Mouse (Mus musculus) embryonic facial prominence, embryonic 12.5 days (tissue): ENCODE measurements around the gene Tpx2. TPM values are rescaled to one million over a fixed set of nuclear protein-coding genes. Genes with fewer than 3 reads are reported as not detected.

Experiments
- ATAC-seq: fragments of 200-750 bp; cut with Nextera tagmentation; 2 replicates; pipeline ENCODE4 v1.8.0; 2017; ENCODE audit not compliant: insufficient number of reproducible peaks, insufficient read depth, low FRiP score, low TSS enrichment
- H3K27ac ChIP-seq: fragments of 300-500 bp; sonication (generic); 2 replicates; pipeline ENCODE4 v1.5.1; 2016; ENCODE audit warnings: mild to moderate bottlenecking
- H3K27me3 ChIP-seq: fragments of 300-500 bp; sonication (generic); 2 replicates; pipeline ENCODE4 v1.6.1; 2016; ENCODE audit warnings: mild to moderate bottlenecking, moderate library complexity
- H3K36me3 ChIP-seq: fragments of 300-500 bp; sonication (generic); 2 replicates; pipeline ENCODE4 v1.6.1; 2016; ENCODE audit warnings: mild to moderate bottlenecking
- H3K4me1 ChIP-seq: fragments of 300-500 bp; sonication (generic); 2 replicates; pipeline ENCODE4 v1.6.1; 2016
- H3K4me2 ChIP-seq: fragments of 300-500 bp; sonication (generic); replicated peaks from 2 replicates; pipeline ENCODE4 v1.6.1; 2016; ENCODE audit warnings: mild to moderate bottlenecking, moderate library complexity
- H3K4me3 ChIP-seq: fragments of 300-500 bp; sonication (generic); 2 replicates; pipeline ENCODE4 v1.5.1; 2016; ENCODE audit warnings: mild to moderate bottlenecking
- H3K9ac ChIP-seq: fragments of 300-500 bp; sonication (generic); 2 replicates; pipeline ENCODE4 v1.6.1; 2016; ENCODE audit warnings: mild to moderate bottlenecking, moderate library complexity
- H3K9me3 ChIP-seq: fragments of 300-500 bp; sonication (generic); 2 replicates; pipeline ENCODE4 v1.6.1; 2016; ENCODE audit warnings: mild to moderate bottlenecking, moderate library complexity
- WGBS: fragments of 180-500 bp; shearing (Covaris S2); methylation state at CpG from one replicate; pipeline ENCODE4 v1.1.7; 2016; 5-methylcytosine and 5-hydroxymethylcytosine counted together
- polyA plus RNA-seq: library from polyadenylated mRNA; unstranded; fragments of >200 nt; fragmentation: Nextera tagmentation; extraction: Ambion mirVana; gene quantifications from 2 replicates; pipeline ENCODE4 v1.2.1, GENCODE M21; 2016

Gene Tpx2
- polyA plus RNA-seq, 1 experiment from 2014 or later, result 106 TPM

- no peak overlapping the region for H3K27ac ChIP-seq
- no peaks in the 10 kb centered on the region for H3K9me3 ChIP-seq
- ATAC-seq, result no peak
- WGBS, result 92% methylated on average over 13 of the region's 13 CpGs
- H3K4me2 ChIP-seq, result no peak overlapping the region
- no peak overlapping the region for H3K9ac ChIP-seq
- H3K4me3 ChIP-seq, result no peak overlapping the region
- no peaks in the 10 kb centered on the region for H3K27me3 ChIP-seq
- peaks cover 79% of the 10 kb centered on the region for H3K36me3 ChIP-seq
- no peaks in the 10 kb centered on the region for H3K4me1 ChIP-seq
These were observed 33.1 kb downstream of the Tpx2 start for GRCm38 (mm10) chr2:152880898-152881297.

DNA sequence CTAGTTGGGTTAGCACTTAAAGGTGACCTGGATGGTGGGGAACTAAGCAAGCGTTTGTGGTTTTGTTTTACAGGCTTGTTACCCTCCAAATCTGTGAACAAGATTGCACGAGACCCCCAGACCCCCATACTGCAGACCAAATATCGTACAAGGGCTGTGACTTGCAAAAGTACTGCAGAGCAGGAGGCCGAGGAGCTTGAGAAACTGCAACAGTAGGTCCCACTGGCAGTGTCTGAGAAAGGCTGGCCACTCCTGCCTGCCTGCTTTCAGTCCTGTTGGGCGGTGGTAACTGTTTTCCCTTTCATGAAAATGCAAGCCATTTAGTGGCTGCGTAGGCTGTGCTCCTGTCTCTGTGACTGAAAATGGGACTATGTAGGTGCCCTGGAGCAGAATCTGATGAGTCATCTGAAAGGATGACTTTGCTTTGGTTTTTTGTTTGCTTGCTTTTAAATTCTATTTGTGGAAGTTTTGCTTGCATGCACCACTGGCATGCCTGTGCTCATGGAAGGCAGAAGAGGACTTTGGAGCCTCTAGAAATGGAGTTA, 36.4 kb downstream of the Tpx2 start:
- H3K27me3 ChIP-seq, result no peaks in the 10 kb centered on the region
- no peaks in the 10 kb centered on the region for H3K9me3 ChIP-seq
- no peak overlapping the region for H3K9ac ChIP-seq
- no peak overlapping the region for H3K27ac ChIP-seq
- WGBS, result 93% methylated on average over 6 of the region's 6 CpGs
- no peak for ATAC-seq
- H3K4me2 ChIP-seq, result no peak overlapping the region
- H3K4me3 ChIP-seq, result no peak overlapping the region
- H3K36me3 ChIP-seq, result peaks cover 89% of the 10 kb centered on the region
- H3K4me1 ChIP-seq, result no peaks in the 10 kb centered on the region

DNA sequence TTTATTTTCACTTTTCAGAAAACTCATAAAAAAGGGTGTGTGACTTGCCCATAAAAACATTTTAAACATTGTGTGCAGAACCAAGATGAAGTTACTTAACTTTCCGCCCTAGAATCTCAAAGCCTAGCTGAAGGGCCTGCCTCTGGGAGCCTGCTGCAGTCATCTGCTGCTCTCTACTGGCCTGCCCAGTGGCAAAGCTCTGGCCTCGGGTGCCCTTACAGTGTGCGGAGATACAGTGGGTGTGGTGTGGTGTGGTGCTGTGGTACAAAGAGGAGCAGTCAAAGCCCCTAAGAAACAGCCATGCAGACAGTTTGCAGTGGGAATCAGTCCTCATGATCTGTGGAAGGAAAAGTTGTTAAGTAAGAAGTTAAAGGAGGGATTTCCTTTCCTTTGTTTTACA, 39.5 kb downstream of the Tpx2 start:
- H3K4me2 ChIP-seq, result no peak overlapping the region
- H3K27me3 ChIP-seq, result no peaks in the 10 kb centered on the region
- H3K4me3 ChIP-seq, result no peak overlapping the region
- no peaks in the 10 kb centered on the region for H3K4me1 ChIP-seq
- no peak overlapping the region for H3K27ac ChIP-seq
- no peaks in the 10 kb centered on the region for H3K9me3 ChIP-seq
- ATAC-seq, result no peak
- WGBS, result 86% methylated on average over 3 of the region's 3 CpGs
- H3K9ac ChIP-seq, result no peak overlapping the region
- peaks cover 85% of the 10 kb centered on the region for H3K36me3 ChIP-seq

- no peak overlapping the region for H3K9ac ChIP-seq
- no peaks in the 10 kb centered on the region for H3K4me1 ChIP-seq
- peaks cover 89% of the 10 kb centered on the region for H3K36me3 ChIP-seq
- no peak overlapping the region for H3K4me3 ChIP-seq
- no peak overlapping the region for H3K27ac ChIP-seq
- H3K9me3 ChIP-seq, result no peaks in the 10 kb centered on the region
- WGBS, result 96% methylated on average over 5 of the region's 5 CpGs
- H3K27me3 ChIP-seq, result no peaks in the 10 kb centered on the region
- no peak for ATAC-seq
- no peak overlapping the region for H3K4me2 ChIP-seq
These were observed 41.0 kb downstream of the Tpx2 start for GRCm38 (mm10) chr2:152888774-152889173.

DNA sequence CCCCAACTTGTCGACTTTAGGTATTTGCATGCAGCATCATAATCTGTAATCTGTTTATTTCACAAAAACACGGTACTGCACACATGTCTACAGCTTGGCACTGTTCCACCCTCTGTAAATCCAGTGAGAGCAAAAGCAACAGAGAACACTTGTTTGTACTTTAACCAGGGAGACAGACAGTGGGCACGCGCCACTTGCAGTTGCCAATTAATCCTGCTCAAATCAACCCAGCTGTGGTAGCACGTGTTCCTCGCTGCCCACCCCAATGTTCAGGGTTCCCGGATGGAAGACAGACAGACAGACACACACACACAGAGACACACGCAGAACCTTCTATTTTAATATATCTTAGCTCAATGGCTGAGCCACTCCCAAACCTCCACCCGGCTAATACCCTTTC, 48.1 kb downstream of the Tpx2 start:
- ATAC-seq, result no peak

GRCm38 (mm10) chr2:152896926-152897325, 49.2 kb downstream of the Tpx2 start:
- Histone ChIP-seq H3K4me1 (no peaks in the 10 kb centered on the region), H3K4me3 (no peak overlapping the region), H3K4me2 (no peak overlapping the region), H3K36me3 (peaks cover 47% of the 10 kb centered on the region), H3K9me3 (no peaks in the 10 kb centered on the region), H3K27ac (no peak overlapping the region), H3K27me3 (no peaks in the 10 kb centered on the region), H3K9ac (no peak overlapping the region)
- ATAC-seq, result no peak
- 83% methylated on average over 3 of the region's 3 CpGs for WGBS

More for the DNA sequence above, 48.1 kb downstream of the Tpx2 start:
- no peak overlapping the region for H3K4me3 ChIP-seq
- no peak overlapping the region for H3K4me2 ChIP-seq
- H3K4me1 ChIP-seq, result no peaks in the 10 kb centered on the region
- 91% methylated on average over 9 of the region's 9 CpGs for whole genome bisulfite sequencing
- H3K27ac ChIP-seq, result no peak overlapping the region
- H3K36me3 ChIP-seq, result peaks cover 57% of the 10 kb centered on the region
- no peaks in the 10 kb centered on the region for H3K9me3 ChIP-seq
- H3K9ac ChIP-seq, result no peak overlapping the region
- no peaks in the 10 kb centered on the region for H3K27me3 ChIP-seq

DNA sequence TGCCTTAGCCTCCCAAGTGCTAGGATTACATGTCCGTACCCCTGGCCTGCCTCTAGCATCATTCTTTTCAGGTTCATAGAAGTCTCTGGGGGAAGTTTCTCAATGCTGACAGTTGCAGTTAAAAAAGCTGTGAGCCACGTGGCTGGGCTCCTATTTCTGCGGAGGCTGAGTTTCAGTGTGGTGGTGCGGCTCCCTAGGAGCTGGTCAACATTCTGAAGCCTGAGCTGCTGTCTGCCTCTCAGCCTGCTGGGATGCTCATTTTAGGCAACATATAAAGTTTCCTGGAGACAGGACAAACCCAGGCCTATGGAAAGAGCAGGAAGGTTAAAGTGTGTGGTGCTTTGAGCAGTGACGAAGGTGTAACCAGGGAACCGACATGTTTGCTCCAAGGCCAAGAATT, 51.2 kb downstream of the Tpx2 start:
- Histone ChIP-seq H3K27ac (no peak overlapping the region), H3K4me3 (no peak overlapping the region), H3K4me2 (no peak overlapping the region), H3K9me3 (no peaks in the 10 kb centered on the region), H3K36me3 (peaks cover 26% of the 10 kb centered on the region), H3K4me1 (peaks cover 6% of the 10 kb centered on the region; the same call in 1 of the 2 replicates), H3K27me3 (no peaks in the 10 kb centered on the region), H3K9ac (no peak overlapping the region)
- no peak for ATAC-seq
- WGBS, result 60% methylated on average over 6 of the region's 6 CpGs

DNA sequence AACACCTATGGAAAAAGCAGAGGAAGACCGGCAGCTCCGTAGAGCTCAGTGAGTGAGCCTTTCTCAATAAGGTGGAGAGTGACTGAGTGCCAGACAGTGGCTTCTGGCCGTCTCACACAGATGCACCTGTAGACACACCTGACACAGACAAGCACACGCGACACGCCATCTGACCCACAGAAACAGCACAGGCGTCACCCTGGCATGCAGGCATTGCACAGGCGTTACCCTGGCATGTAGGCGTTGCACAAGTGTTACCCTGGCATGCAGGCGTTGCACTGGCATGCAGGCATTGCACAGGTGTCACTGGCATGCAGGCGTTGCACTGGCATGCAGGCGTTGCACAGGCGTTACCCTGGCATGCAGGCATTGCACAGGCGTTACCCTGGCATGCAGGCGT, 53.5 kb downstream of the Tpx2 start:
- Histone ChIP-seq H3K27me3 (no peaks in the 10 kb centered on the region), H3K9ac (no peak overlapping the region), H3K4me2 (no peak overlapping the region), H3K9me3 (no peaks in the 10 kb centered on the region), H3K36me3 (0 out of 2 replicates have a peak, but pooled peaks cover 3% of the 10 kb centered on the region), H3K4me3 (no peak overlapping the region), H3K4me1 (peaks cover 23% of the 10 kb centered on the region), H3K27ac (no peak overlapping the region)
- 93% methylated on average over 15 of the region's 15 CpGs for WGBS
- no peak for ATAC-seq

GRCm38 (mm10) chr2:152902658-152903057, 54.9 kb downstream of the Tpx2 start:
- Histone ChIP-seq H3K4me3 (no peak overlapping the region), H3K27ac (no peak overlapping the region), H3K27me3 (no peaks in the 10 kb centered on the region), H3K9me3 (no peaks in the 10 kb centered on the region), H3K4me2 (no peak overlapping the region), H3K9ac (no peak overlapping the region), H3K4me1 (peaks cover 36% of the 10 kb centered on the region), H3K36me3 (no peaks in the 10 kb centered on the region)
- ATAC-seq, result no peak
- 30% methylated on average over 3 of the region's 3 CpGs for WGBS

- H3K36me3 ChIP-seq, result no peaks in the 10 kb centered on the region
- H3K9me3 ChIP-seq, result no peaks in the 10 kb centered on the region
- H3K9ac ChIP-seq, result no peak overlapping the region
- H3K4me3 ChIP-seq, result no peak overlapping the region
- H3K4me1 ChIP-seq, result peaks cover 37% of the 10 kb centered on the region
- H3K27ac ChIP-seq, result no peak overlapping the region
- ATAC-seq, result no peak
- no peak overlapping the region for H3K4me2 ChIP-seq
- no peaks in the 10 kb centered on the region for H3K27me3 ChIP-seq
- WGBS, result 75% methylated on average over 4 of the region's 4 CpGs
These were observed 55.8 kb downstream of the Tpx2 start for GRCm38 (mm10) chr2:152903586-152903985.

DNA sequence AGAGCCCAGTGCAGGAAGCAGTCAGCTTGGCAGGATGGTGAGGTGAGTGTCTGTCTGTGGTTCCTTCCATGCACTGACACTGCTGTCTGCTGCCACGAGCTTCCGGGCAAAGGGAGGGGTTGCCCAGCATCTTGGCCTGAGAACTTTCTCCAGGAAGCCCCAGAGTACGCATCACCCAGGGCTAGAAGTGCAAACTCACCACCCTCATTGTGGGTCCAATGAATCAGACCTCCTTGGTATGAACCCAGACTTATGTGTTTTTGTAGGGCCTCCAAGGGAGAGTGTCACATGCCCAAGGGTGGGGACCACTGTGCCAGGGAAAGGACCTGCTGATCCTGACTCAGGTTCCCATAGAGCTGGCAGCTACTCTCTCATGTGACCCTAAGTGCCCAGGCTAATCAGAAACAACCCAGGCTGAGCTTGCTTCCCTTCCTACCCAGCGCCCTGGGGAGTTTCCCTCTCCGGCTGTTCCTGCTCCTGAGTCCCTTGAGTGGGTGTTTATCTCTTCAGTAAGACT, 56.4 kb downstream of the Tpx2 start:
- no peaks in the 10 kb centered on the region for H3K9me3 ChIP-seq
- H3K36me3 ChIP-seq, result no peaks in the 10 kb centered on the region
- H3K4me1 ChIP-seq, result peaks cover 37% of the 10 kb centered on the region
- H3K4me2 ChIP-seq, result no peak overlapping the region
- no peaks in the 10 kb centered on the region for H3K27me3 ChIP-seq
- no peak overlapping the region for H3K4me3 ChIP-seq
- no peak overlapping the region for H3K9ac ChIP-seq
- ATAC-seq, result no peak
- no peak overlapping the region for H3K27ac ChIP-seq
- WGBS, result 62% methylated on average over 5 of the region's 5 CpGs

DNA sequence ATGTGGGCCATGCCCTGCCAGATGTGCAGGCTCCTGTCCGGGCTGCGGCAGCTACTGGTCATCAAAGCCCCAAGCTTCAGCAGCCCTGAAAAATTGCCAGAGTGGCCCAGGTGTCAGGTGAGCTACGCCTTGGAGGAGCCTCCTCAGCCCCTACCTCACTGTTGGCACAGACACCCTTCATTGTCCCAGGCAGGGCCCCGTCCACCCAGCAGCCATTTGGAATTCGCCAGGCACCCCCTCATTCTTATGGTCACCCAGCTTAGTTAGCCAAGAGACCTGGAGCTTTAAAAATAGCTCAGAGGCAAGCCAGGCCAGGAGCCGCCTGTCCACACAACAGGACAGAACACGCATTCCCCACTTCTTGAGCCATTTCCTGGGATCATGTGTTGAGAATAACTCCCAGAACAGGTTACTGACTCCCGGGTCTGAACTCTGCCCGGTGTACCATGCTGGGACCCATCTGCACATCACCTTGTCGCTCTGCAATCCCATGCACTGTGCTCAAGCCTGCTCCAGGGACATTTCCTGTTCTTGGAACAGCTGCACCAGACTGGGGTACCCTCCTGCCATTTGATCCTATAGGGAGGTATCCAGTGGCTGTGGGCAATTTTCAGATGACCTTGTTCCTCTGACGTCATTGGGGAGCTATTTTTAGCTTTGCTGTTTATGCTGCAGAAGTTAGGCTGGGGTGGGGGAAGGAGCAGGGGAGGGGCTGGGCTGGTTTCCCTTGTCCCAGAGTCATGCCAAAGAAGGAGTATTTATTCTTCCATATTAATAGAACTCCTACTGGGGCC, 57.5 kb downstream of the Tpx2 start:
- 44% methylated on average over 11 of the region's 11 CpGs for WGBS
- no peak overlapping the region for H3K9ac ChIP-seq
- peak overlapping the region; percentile 13; the same call in 1 of the 2 replicates for H3K27ac ChIP-seq

More for the DNA sequence above, 57.5 kb downstream of the Tpx2 start:
- Histone ChIP-seq H3K4me3 (no peak overlapping the region), H3K27me3 (peaks cover under 1% of the 10 kb centered on the region; the same call in 1 of the 2 replicates), H3K36me3 (no peaks in the 10 kb centered on the region), H3K4me1 (peaks cover 37% of the 10 kb centered on the region), H3K4me2 (no peak overlapping the region), H3K9me3 (no peaks in the 10 kb centered on the region)
- no peak for ATAC-seq
